Mouse (Mus musculus): ENCODE measurements around the gene Gdf15. TPM values are rescaled to one million over a fixed set of nuclear protein-coding genes. Genes with fewer than 3 reads are reported as not detected.

Gdf15 gene
- polyA plus RNA-seq, 1 experiment from 2014 or later = 0.19 TPM

- no peak overlapping the region for H3K9ac ChIP-seq
- no peaks in the 10 kb centered on the region for H3K9me3 ChIP-seq
- 0 out of 2 replicates have a peak overlapping the region, but pooled peaks have one; percentile 6 for H3K27ac ChIP-seq
- H3K4me1 ChIP-seq = no peaks in the 10 kb centered on the region
- H3K36me3 ChIP-seq (replicated peaks) = peaks cover 59% of the 10 kb centered on the region
- 90% methylated on average over 9 of the region's 9 CpGs for WGBS
- no peak overlapping the region for H3K4me2 ChIP-seq
- no peak overlapping the region for H3K4me3 ChIP-seq
- no peaks in the 10 kb centered on the region for H3K27me3 ChIP-seq (replicated peaks)
- ATAC-seq (replicated peaks) = 0 out of 2 replicates have a peak, but pooled peaks have one; percentile 22
Measured at GRCm38 (mm10) chr8:70584606-70585257, 47.5 kb downstream of the Gdf15 start.

GRCm38 (mm10) chr8:70583476-70584387 is 48.5 kb downstream of the Gdf15 start:
- no peaks in the 10 kb centered on the region for H3K4me1 ChIP-seq
- no peaks in the 10 kb centered on the region for H3K9me3 ChIP-seq
- no peak overlapping the region for H3K27ac ChIP-seq
- WGBS = 89% methylated on average over 18 of the region's 18 CpGs
- H3K9ac ChIP-seq = no peak overlapping the region
- no peak overlapping the region for H3K4me2 ChIP-seq
- no peaks in the 10 kb centered on the region for H3K27me3 ChIP-seq (replicated peaks)
- ATAC-seq (replicated peaks) = no peak
- peaks cover 53% of the 10 kb centered on the region for H3K36me3 ChIP-seq (replicated peaks)
- H3K4me3 ChIP-seq = no peak overlapping the region

Other genes with a start within 250 kb of the Gdf15 start
- 57.2 and 58.7 TPM in 2 replicates for gene Crtc1, start 192.9 kb downstream of the Gdf15 start, polyA plus RNA-seq (2015; fragmentation: Nextera tagmentation; extraction: Ambion mirVana)
- 31.0 and 31.4 TPM in 2 replicates for gene Klhl26, start 155.5 kb downstream of the Gdf15 start, polyA plus RNA-seq (2015; fragmentation: Nextera tagmentation; extraction: Ambion mirVana)
- gene Tmem59l, start 145.1 kb downstream of the Gdf15 start, polyA plus RNA-seq (2015; fragmentation: Nextera tagmentation; extraction: Ambion mirVana) = 123 and 141 TPM in 2 replicates
- 2.4 and 2.9 TPM in 2 replicates for gene Crlf1, start 139.3 kb downstream of the Gdf15 start, polyA plus RNA-seq (2015; fragmentation: Nextera tagmentation; extraction: Ambion mirVana)
- gene Rex1bd, start 125.7 kb downstream of the Gdf15 start, polyA plus RNA-seq (2015; fragmentation: Nextera tagmentation; extraction: Ambion mirVana) = 164 and 169 TPM in 2 replicates
- 587 and 620 TPM in 2 replicates for gene Uba52, start 121.7 kb downstream of the Gdf15 start, polyA plus RNA-seq (2015; fragmentation: Nextera tagmentation; extraction: Ambion mirVana)
- 450 and 462 TPM in 2 replicates for gene Fkbp8, start 104.7 kb downstream of the Gdf15 start, polyA plus RNA-seq (2015; fragmentation: Nextera tagmentation; extraction: Ambion mirVana)
- 46.4 and 51.7 TPM in 2 replicates for gene Kxd1, start 104.5 kb downstream of the Gdf15 start, polyA plus RNA-seq (2015; fragmentation: Nextera tagmentation; extraction: Ambion mirVana)
- gene Ell, start 93.0 kb downstream of the Gdf15 start, polyA plus RNA-seq (2015; fragmentation: Nextera tagmentation; extraction: Ambion mirVana) = 18.6 and 19.9 TPM in 2 replicates
- 175 and 176 TPM in 2 replicates for gene Isyna1, start 38.1 kb downstream of the Gdf15 start, polyA plus RNA-seq (2015; fragmentation: Nextera tagmentation; extraction: Ambion mirVana)
- 175 and 189 TPM in 2 replicates for gene Ssbp4, start 23.6 kb downstream of the Gdf15 start, polyA plus RNA-seq (2015; fragmentation: Nextera tagmentation; extraction: Ambion mirVana)
- gene Lrrc25, start 16.3 kb downstream of the Gdf15 start, polyA plus RNA-seq (2015; fragmentation: Nextera tagmentation; extraction: Ambion mirVana) = 1.2 and 1.6 TPM in 2 replicates
- gene Pgpep1, start 27.9 kb upstream of the Gdf15 start, polyA plus RNA-seq (2015; fragmentation: Nextera tagmentation; extraction: Ambion mirVana) = 70.1 and 74.5 TPM in 2 replicates
- gene Lsm4, start 40.8 kb upstream of the Gdf15 start, polyA plus RNA-seq (2015; fragmentation: Nextera tagmentation; extraction: Ambion mirVana) = 175 and 193 TPM in 2 replicates
- 83.0 and 94.4 TPM in 2 replicates for gene Jund, start 66.5 kb upstream of the Gdf15 start, polyA plus RNA-seq (2015; fragmentation: Nextera tagmentation; extraction: Ambion mirVana)
- 0.05 and 0.14 TPM in 2 replicates for gene Iqcn, start 71.0 kb upstream of the Gdf15 start, polyA plus RNA-seq (2015; fragmentation: Nextera tagmentation; extraction: Ambion mirVana)
- gene Gm3336, start 86.1 kb upstream of the Gdf15 start, polyA plus RNA-seq (2015; fragmentation: Nextera tagmentation; extraction: Ambion mirVana) = not detected in 2 replicates
- gene Pde4c, start 91.3 kb upstream of the Gdf15 start, polyA plus RNA-seq (2015; fragmentation: Nextera tagmentation; extraction: Ambion mirVana) = 0.15 and 0.46 TPM in 2 replicates
- gene Rab3a, start 122.2 kb upstream of the Gdf15 start, polyA plus RNA-seq (2015; fragmentation: Nextera tagmentation; extraction: Ambion mirVana) = 473 and 487 TPM in 2 replicates
- gene Mpv17l2, start 128.5 kb upstream of the Gdf15 start, polyA plus RNA-seq (2015; fragmentation: Nextera tagmentation; extraction: Ambion mirVana) = 36.6 and 38.4 TPM in 2 replicates
- 113 TPM in 2 replicates for gene Pik3r2, start 144.3 kb upstream of the Gdf15 start, polyA plus RNA-seq (2015; fragmentation: Nextera tagmentation; extraction: Ambion mirVana)
- gene Mast3, start 172.6 kb upstream of the Gdf15 start, polyA plus RNA-seq (2015; fragmentation: Nextera tagmentation; extraction: Ambion mirVana) = 26.4 and 26.9 TPM in 2 replicates
- gene Il12rb1, start 176.0 kb upstream of the Gdf15 start, polyA plus RNA-seq (2015; fragmentation: Nextera tagmentation; extraction: Ambion mirVana) = 0.10 and 0.36 TPM in 2 replicates
- 8.1 and 8.6 TPM in 2 replicates for gene Arrdc2, start 207.3 kb upstream of the Gdf15 start, polyA plus RNA-seq (2015; fragmentation: Nextera tagmentation; extraction: Ambion mirVana)
- 19.0 and 20.6 TPM in 2 replicates for gene Kcnn1, start 230.8 kb upstream of the Gdf15 start, polyA plus RNA-seq (2015; fragmentation: Nextera tagmentation; extraction: Ambion mirVana)
- gene Ccdc124, start 241.5 kb upstream of the Gdf15 start, polyA plus RNA-seq (2015; fragmentation: Nextera tagmentation; extraction: Ambion mirVana) = 173 and 180 TPM in 2 replicates